Mouse (Mus musculus) ES-Bruce4 (cell line): ENCODE data around the gene Cped1. TPM values are rescaled to one million over a fixed set of nuclear protein-coding genes. Genes with fewer than 3 reads are reported as not detected.
"Not testable (repeated sequence)": the region's sequence is repeated elsewhere in the genome, so short reads cannot be mapped to it uniquely, and the experiment has no call there.

ENCODE experiments used
- H3K27ac ChIP-seq: 2 replicates; pipeline ENCODE4 v1.5.1; 2012; ENCODE audit warnings: low read length, inconsistent platforms; ENCODE audit not compliant: insufficient read depth
- H3K27me3 ChIP-seq: 2 replicates; pipeline ENCODE4 v1.6.1; 2012; ENCODE audit warnings: mild to moderate bottlenecking, low read length, inconsistent platforms; ENCODE audit not compliant: control insufficient read depth, poor library complexity, insufficient read depth, severe bottlenecking
- H3K36me3 ChIP-seq: 2 replicates; pipeline ENCODE4 v1.6.1; 2012; ENCODE audit warnings: inconsistent platforms, mild to moderate bottlenecking, low read length, moderate library complexity; ENCODE audit not compliant: control insufficient read depth, poor library complexity, insufficient read depth, severe bottlenecking
- H3K4me1 ChIP-seq: one replicate; pipeline ENCODE4 v1.8.1; 2011; ENCODE audit warnings: low read length; ENCODE audit not compliant: control insufficient read depth, insufficient read depth
- H3K4me3 ChIP-seq: 2 replicates; pipeline ENCODE4 v1.5.1; 2011; ENCODE audit warnings: low read depth, mild to moderate bottlenecking, low read length
- H3K9ac ChIP-seq: 2 replicates; pipeline ENCODE4 v1.6.1; 2012; ENCODE audit warnings: low read depth, mild to moderate bottlenecking, inconsistent platforms; ENCODE audit not compliant: poor library complexity, severe bottlenecking
- H3K9me3 ChIP-seq: replicated peaks from 2 replicates; pipeline ENCODE4 v1.6.1; 2012; ENCODE audit warnings: mild to moderate bottlenecking, low read length, inconsistent platforms; ENCODE audit not compliant: control insufficient read depth, poor library complexity, insufficient read depth, severe bottlenecking
- CTCF ChIP-seq: IDR thresholded peaks from one replicate; pipeline ENCODE4 v1.8.1; 2011; ENCODE audit warnings: low read depth, low read length
- EP300 ChIP-seq: IDR thresholded peaks from 2 replicates; pipeline ENCODE4 v1.6.1; 2011; ENCODE audit warnings: low read depth, low read length; ENCODE audit not compliant: insufficient read depth
- POLR2A ChIP-seq: IDR thresholded peaks from one replicate; pipeline ENCODE4 v1.8.1; 2011; ENCODE audit warnings: low read length; ENCODE audit not compliant: insufficient read depth
- polyA plus RNA-seq: library from polyadenylated mRNA; stranded (reverse); fragments of >200 nt; gene quantifications from 2 replicates; pipeline ENCODE4 v1.2.4, GENCODE M21; 2011; ENCODE audit warnings: low read depth; ENCODE audit not compliant: missing spikeins, insufficient read depth, insufficient read length

Cped1 gene
- polyA plus RNA-seq, 1 experiment: 0.90 TPM

- no peak overlapping the region for H3K27ac ChIP-seq
- no peak overlapping the region for H3K4me3 ChIP-seq
- no peak overlapping the region for H3K9ac ChIP-seq
- no peaks in the 10 kb centered on the region for H3K4me1 ChIP-seq
- TF ChIP-seq CTCF: no peak
- TF ChIP-seq EP300: no peak
- no peak for TF ChIP-seq POLR2A
- no peaks in the 10 kb centered on the region for H3K9me3 ChIP-seq
- no peaks in the 10 kb centered on the region; the same call in 1 of the 2 replicates for H3K27me3 ChIP-seq
- H3K36me3 ChIP-seq: no peaks in the 10 kb centered on the region
These were observed 273.1 kb downstream of the Cped1 start for GRCm38 (mm10) chr6:22258784-22259183.

GRCm38 (mm10) chr6:22262519-22262918, 276.8 kb downstream of the Cped1 start:
- TF ChIP-seq EP300: no peak
- TF ChIP-seq POLR2A: no peak
- TF ChIP-seq CTCF: no peak
- Histone ChIP-seq H3K9me3 (no peaks in the 10 kb centered on the region), H3K4me3 (no peak overlapping the region), H3K27ac (no peak overlapping the region), H3K9ac (no peak overlapping the region), H3K27me3 (no peaks in the 10 kb centered on the region; the same call in 1 of the 2 replicates), H3K36me3 (no peaks in the 10 kb centered on the region), H3K4me1 (no peaks in the 10 kb centered on the region)

- not testable (repeated sequence) for H3K27me3 ChIP-seq, H3K4me1 ChIP-seq, H3K4me3 ChIP-seq, H3K27ac ChIP-seq, H3K9me3 ChIP-seq, H3K9ac ChIP-seq, H3K36me3 ChIP-seq
These were observed 278.4 kb downstream of the Cped1 start for GRCm38 (mm10) chr6:22264094-22264493.

- no peaks in the 10 kb centered on the region for H3K36me3 ChIP-seq
- H3K9me3 ChIP-seq: no peaks in the 10 kb centered on the region
- H3K9ac ChIP-seq: no peak overlapping the region
- no peak overlapping the region for H3K27ac ChIP-seq
- no peaks in the 10 kb centered on the region for H3K27me3 ChIP-seq
- TF ChIP-seq CTCF (no peak), POLR2A (no peak), EP300 (no peak)
- no peaks in the 10 kb centered on the region for H3K4me1 ChIP-seq
- H3K4me3 ChIP-seq: no peak overlapping the region
These were observed 280.3 kb downstream of the Cped1 start for GRCm38 (mm10) chr6:22266018-22266417.

- H3K9me3 ChIP-seq: no peaks in the 10 kb centered on the region
- TF ChIP-seq POLR2A (no peak), CTCF (no peak), EP300 (no peak)
- H3K4me1 ChIP-seq: no peaks in the 10 kb centered on the region
- no peak overlapping the region for H3K9ac ChIP-seq
- H3K4me3 ChIP-seq: no peak overlapping the region
- H3K36me3 ChIP-seq: no peaks in the 10 kb centered on the region
- H3K27ac ChIP-seq: no peak overlapping the region
- no peaks in the 10 kb centered on the region for H3K27me3 ChIP-seq
These were observed 282.3 kb downstream of the Cped1 start for GRCm38 (mm10) chr6:22267807-22268667.

- TF ChIP-seq EP300 (no peak), POLR2A (no peak), CTCF (no peak)
- H3K4me1 ChIP-seq: no peaks in the 10 kb centered on the region
- H3K36me3 ChIP-seq: no peaks in the 10 kb centered on the region
- no peak overlapping the region for H3K4me3 ChIP-seq
- no peaks in the 10 kb centered on the region for H3K9me3 ChIP-seq
- no peak overlapping the region for H3K27ac ChIP-seq
- no peaks in the 10 kb centered on the region for H3K27me3 ChIP-seq
- no peak overlapping the region for H3K9ac ChIP-seq
These were observed 283.0 kb downstream of the Cped1 start for GRCm38 (mm10) chr6:22268677-22269076.
